19 mouse cellular contexts compared by ENCODE assay signal in the genomic region with DNA sequence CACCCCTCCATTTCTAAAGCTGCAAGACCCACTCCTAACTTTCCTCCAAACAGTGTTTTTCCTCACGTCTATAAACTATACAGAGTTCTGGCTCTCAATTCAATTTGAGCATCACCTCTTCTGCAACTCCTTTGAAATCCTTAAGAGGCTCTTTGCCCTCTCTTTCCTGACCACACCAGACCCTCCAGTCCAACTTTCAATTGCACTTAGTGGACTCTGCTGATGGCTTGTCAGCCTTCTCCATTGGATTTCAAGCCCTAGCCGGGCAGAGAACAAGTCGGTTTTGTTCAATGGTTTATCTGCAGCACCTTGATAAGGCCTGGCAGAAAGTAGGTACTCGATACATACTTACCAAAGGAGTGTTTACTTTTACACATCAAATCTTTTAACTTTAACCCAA.
"Had no signal": no experiment of that assay in that cellular context is flagged by ENCODE, and none has a peak within 500 bp of the region (broad histone marks: within the 10 kb centered on the region; RNA-seq: fewer than 3 reads in every experiment).

No protein-coding gene starts in this region.

- H3K27ac ChIP-seq: limb, embryonic 15.5 days; liver, embryonic 12.5 days; liver, embryonic 14.5 days; midbrain, embryonic 10.5 days; midbrain, embryonic 12.5 days; neural tube, embryonic 13.5 days; neural tube, embryonic 15.5 days had no signal

- H3K9me3 ChIP-seq: limb, embryonic 15.5 days; liver, embryonic 12.5 days; midbrain, embryonic 10.5 days; midbrain, embryonic 12.5 days; neural tube, embryonic 13.5 days; neural tube, embryonic 15.5 days had no signal

- H3K4me3 ChIP-seq: limb, embryonic 15.5 days; liver, embryonic 12.5 days; midbrain, embryonic 10.5 days; midbrain, embryonic 12.5 days; myocyte; neural tube, embryonic 13.5 days; neural tube, embryonic 15.5 days had no signal

- H3K4me2 ChIP-seq: limb, embryonic 15.5 days; liver, embryonic 12.5 days; midbrain, embryonic 12.5 days; neural tube, embryonic 13.5 days; neural tube, embryonic 15.5 days had no signal

- H3K27me3 ChIP-seq: limb, embryonic 15.5 days; liver, embryonic 12.5 days; midbrain, embryonic 12.5 days; neural tube, embryonic 13.5 days; neural tube, embryonic 15.5 days had no signal

- H3K36me3 ChIP-seq: limb, embryonic 15.5 days; liver, embryonic 12.5 days; midbrain, embryonic 10.5 days; midbrain, embryonic 12.5 days; neural tube, embryonic 13.5 days; neural tube, embryonic 15.5 days had no signal

- H3K9ac ChIP-seq: limb, embryonic 15.5 days; liver, embryonic 12.5 days; liver, embryonic 14.5 days; midbrain, embryonic 12.5 days; neural tube, embryonic 13.5 days; neural tube, embryonic 15.5 days had no signal

- H3K4me1 ChIP-seq: limb, embryonic 15.5 days; liver, embryonic 12.5 days; midbrain, embryonic 10.5 days; midbrain, embryonic 12.5 days; neural tube, embryonic 13.5 days; neural tube, embryonic 15.5 days had no signal

- ATAC-seq: liver, embryonic 12.5 days; midbrain, embryonic 16.5 days had no signal

- DNase-seq: lung, adult 2 months; midbrain, embryonic 14.5 days; retina, postnatal 1 day; right cerebral cortex, adult 18-20 months; right cerebral cortex, postnatal 25 days; right cerebral cortex, postnatal 4 days; spleen, adult 18-20 months; thymus, adult 18-20 months; thymus, postnatal 14 days; thymus, postnatal 36 days had no signal
